Mouse (Mus musculus) CD8-positive naive resting alpha-beta T cell, adult 2 months (primary cell): ENCODE measurements at regions not wholly inside any gene's neighbourhood (a gene's known extent, or its start where the extent isn't known, plus 50 kb on each side); places are given as distances from the start of the nearest gene placed in this dataset.

Experiments
- DNase-seq, 2 experiments: peaks; one replicate each; pipeline ENCODE4 v3.0.0; 2022; ENCODE audit warnings: low read depth in 2 of 2, low spot score in 2 of 2

DNA sequence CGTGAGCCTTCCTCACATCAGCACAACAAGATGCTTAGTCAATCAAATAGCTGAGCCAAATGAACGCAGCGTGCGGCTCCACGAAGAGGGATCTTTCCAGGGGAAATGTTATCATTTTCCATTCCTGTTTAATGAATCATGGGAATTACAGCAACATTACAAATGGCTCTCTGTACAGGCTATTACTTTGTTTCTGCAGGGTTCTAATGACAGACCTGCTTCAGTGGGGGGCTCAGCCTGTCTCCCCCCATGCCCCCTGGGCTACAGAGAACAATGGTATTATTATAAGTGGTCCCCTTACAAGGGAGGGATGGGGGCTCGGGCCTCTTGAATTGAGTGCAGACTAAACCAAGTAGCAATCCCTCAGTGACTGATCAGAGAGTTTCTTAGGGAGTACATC is 144.3 kb upstream of the Csf3r start:
- no peak for DNase-seq

DNA sequence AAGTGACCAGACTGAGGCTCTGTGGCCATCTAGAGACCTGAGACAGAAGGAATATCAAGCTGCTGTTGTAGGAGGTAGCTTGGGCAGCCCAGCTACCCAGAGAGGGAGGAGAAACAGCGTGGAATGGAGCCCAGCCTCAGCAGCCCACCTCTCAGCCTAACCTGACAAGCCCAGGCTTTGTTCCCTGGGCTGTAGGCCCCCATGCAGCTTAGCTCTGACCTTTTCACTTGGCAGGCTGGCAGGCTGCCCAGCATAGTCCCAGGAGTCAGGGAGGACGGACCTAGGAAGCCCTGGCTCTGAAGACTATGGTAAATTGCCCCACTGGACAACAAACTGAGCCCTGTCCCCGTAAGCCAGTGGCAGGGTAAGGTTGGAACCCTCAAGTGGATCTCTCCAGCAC is 141.8 kb upstream of the Csf3r start:
- no peak for DNase-seq

DNA sequence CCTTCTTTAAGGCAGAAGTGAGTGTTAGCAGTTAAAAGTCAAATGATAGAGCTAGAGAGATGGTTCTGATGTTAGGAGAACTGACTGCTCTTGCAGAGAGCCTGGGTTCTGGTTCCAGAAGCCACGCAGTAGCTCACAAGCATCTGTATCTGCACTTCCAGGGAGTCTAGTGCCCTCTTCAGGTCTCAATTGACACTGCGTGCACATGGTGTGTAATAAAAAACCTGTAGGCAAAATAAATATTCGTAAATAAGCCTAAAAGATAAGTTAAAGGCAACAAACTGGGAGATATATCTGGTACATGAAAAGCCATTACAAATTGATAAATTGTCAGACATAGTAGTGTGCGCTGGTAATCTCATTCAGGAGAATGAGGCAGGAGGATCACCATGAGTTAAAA is 133.8 kb upstream of the Csf3r start:
- DNase-seq: no peak

DNA sequence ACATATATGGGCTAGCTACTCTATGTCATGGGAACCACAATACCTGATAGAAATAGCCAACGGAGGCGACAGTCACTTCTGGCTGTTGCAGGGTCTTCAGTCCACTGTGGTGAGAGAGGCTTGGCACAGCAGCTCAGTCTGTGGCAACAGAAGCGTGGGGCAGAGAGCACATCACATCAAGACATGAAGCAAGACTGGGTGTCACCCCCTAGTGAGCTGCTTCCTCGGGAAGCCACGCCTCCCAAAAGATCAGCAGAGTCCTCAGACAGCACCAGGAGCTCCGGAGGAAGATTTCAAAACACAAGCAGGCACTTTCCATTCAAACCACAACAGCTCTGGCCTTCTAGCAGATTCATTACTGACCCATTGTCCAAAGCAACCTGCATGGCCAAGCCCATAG is 131.2 kb upstream of the Csf3r start:
- no peak for DNase-seq

DNA sequence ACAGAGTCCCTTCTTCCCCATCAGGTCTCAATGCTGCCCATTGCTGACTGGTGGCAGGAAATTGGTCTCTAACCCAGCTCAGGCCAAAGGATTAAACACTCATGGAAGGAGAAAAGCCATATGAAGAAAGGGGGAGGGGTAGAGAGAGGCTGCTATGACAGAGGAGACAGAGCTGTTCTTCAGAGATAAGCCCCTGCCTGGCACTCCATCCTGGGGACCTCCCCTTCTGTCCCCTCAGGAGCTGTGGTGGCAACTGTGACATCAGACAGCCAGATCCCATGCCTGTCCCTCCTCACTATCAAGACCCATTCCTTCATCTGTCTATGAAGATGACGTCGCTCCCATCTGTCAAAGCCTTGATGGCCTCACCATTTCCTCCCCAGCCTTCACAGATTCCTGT is 126.6 kb upstream of the Csf3r start:
- no peak for DNase-seq

DNA sequence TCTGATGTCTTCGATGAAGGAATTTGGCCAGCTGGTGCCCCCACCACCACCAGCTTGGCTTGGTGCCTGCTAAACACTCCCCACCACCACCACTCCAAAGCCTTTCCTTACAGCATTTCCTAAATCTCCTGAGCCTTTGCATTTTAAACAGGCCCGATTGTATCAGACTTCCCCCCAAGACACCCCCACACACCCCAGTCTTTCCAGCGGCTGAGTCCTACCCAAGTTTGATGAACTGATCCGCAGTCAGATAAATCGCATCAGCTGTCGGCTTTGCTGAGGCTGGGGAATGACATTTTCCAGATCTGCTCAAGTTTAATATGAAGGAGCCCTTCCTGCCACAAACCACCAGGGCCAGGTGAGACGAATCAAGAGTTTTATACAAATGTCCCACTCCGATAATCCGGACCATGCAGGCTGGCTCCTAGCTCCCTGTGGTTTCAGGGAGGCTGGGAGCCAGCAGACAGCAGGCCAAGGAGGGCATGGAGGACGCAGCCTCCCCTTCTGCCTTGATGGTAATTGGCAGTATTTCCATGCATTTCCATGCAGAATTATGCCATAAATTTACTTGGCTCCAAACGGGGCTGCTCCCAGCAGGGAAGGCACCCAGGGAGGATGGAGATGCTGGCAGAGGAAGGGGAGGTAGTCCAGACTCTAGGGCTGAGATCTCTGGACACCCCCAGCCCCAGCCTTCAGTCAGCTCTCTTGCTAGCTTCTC is 125.6 kb upstream of the Csf3r start:
- no peak for DNase-seq

DNA sequence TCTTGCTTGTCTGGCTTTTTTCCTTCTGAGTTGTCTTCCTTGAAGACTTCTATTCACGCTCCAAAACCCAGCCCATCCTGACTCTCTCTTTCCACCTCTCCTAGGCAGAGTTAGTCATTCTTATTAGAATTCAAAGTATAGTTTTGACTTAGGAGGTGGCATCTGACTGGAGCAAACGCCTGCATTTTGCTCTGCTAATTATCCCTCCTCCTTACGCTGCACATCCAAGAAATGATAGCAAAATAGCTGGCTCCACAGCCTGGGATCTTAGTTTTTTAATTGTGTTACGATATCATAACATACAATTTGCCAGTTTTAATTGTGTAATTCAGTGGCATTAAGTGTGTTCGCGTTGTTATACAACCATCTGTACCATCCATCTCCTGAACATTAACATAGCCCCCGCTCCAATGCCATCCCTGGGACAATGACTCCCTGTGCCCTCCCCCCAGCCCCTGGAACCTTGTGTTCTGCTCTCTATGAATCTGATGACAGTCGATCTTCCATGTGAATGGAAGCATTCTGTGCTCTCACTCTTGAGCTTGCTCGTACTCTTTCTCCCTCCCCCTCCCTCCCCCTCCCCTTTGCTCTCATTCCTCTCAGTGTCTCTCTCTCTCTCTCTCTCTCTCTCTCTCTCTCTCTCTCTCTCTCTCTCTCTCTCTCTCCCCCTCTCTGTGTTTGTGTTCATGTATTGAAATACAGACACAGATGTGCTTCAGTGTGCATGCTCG is 122.6 kb upstream of the Csf3r start:
- no peak for DNase-seq

DNA sequence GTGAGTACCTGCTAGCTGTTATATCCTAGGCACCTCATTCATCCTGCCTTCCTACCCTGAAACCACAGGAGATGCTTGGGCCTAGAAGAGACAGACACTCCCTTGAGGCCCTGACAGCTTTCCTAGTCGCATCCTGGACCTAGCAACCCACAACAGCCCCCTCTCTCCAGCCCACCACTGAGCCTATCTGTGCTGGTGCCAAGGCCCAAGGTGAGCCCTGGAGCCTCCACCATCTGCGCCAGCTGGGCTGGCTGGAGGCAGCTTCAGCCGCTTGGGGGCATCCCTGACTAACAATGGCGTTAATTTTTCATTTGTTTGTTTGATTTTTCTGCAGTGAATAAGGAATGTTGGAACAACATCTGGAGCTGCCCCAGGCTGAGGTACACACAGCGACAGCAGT is 118.1 kb upstream of the Csf3r start:
- DNase-seq: no peak

DNA sequence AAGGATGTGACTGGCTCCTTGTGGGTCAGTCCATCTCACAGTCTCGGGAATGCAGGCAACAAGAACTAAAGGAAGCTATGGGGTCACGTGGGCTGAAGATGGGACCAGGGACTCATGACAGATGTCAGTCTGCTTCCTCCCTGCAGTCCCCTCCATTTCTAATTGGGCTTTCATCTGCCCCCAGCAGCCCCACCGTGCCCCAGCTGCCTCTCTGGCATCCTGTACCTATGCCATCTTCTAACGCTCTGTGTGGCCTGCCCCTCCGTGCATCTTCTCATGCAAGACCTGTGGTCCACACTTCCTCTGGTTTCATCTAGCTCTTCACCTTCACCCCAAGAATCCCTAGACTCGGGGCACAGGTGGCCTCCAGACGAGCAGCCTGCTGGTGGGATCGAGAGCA is 115.4 kb upstream of the Csf3r start:
- DNase-seq: no peak

DNA sequence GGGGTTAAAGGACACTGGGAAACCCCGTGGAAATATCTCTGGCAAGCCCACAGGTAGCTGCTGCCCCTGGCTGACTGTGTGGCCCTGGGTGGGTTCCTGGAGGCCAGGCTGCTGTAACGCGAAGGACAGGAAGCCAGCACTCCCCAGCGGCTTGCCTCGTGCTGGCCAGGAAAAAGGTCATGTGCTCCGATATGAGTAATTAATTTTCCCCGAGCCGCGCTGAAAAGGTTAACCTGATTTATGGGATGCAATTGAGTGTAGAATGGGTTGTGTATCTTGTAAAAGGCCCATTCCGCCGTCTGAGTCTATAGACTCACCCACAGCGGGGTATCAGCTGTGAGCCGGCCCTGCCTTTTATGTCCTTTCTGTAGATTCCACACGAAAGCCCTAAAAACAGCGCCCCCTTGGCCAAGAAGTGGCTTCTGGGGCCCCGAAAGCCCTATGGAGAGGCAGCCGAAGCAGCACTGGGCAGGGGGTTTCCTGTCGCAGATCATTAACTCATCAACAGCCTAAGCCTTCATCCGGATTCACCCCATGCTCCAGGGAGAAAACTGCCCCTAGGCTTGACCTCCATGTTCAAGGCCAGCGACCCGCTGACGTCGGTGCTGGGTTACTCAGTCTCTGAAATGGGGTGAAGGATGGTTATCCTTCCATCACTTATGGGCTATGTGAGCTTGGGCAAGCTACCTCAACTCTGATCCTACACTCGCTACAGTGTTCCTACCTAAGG is 112.6 kb upstream of the Csf3r start:
- no peak for DNase-seq

DNA sequence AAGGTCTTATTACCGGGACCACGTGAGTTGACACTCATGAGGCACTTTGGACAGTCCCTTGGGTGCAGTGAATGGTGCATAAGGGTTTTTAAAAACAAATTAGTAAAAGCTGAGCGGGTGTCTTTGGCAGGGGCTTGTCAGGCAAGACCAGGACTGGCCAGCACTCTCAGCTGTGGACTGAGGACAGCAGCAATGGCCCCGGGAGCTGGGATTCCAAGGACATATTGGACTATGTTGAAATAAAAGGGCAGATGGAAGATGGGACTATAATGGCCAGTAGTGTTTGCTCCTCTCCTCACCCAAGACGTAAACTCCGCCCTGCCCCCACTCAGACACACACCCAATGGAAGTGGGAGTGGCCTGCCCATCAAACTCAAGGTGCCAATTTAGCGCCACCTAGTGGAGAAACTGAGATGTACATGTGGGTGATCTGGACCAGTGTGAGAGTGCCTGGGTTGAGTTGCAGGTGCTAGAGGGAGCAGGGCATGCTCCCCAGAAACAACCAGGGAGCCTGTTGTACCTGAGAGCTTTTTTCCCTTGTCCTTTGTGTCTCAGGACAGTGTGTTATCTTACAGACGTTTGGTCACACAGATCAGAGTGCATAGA is 111.8 kb upstream of the Csf3r start:
- peak in 1 of 2 experiments; percentile 20 for DNase-seq

DNA sequence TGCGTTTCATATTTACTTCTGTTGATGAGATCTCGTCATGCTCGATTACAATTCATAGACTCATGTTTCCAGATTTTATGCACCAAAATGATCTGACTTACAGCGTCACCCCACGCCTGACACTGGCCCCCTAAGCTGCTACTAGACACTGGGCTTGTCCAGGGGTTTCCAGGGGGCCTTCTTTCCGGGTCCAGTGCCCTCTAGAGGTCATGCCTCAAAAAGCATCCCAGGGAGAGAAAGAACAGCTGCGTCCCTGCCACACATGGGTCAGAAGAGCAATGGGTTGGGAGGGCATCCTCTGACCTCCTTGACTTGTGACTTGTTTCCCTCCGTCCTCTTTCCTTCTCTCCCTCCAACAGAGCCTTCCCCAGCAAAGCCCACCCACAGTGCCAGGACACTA is 109.2 kb upstream of the Csf3r start:
- no peak for DNase-seq

DNA sequence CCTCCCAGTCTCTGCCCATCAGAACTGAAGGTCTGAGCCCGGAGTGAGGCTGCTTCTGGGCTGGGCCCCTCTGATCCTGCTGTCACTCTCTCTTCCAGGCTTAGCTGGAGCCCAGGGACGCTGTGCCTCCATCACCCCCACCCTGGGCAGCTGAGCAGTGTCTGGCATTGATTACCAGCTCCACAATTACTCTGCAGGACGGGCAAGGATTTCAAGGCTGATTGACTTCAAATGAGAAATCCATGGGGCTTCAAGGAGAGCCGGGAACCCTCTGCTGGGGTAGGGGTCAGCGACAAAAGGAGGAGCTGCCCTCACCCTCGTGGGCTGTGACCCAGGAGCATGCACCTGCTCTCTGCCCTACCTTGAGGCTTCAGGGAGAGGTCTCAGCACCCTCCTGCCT is 107.1 kb upstream of the Csf3r start:
- DNase-seq: no peak

DNA sequence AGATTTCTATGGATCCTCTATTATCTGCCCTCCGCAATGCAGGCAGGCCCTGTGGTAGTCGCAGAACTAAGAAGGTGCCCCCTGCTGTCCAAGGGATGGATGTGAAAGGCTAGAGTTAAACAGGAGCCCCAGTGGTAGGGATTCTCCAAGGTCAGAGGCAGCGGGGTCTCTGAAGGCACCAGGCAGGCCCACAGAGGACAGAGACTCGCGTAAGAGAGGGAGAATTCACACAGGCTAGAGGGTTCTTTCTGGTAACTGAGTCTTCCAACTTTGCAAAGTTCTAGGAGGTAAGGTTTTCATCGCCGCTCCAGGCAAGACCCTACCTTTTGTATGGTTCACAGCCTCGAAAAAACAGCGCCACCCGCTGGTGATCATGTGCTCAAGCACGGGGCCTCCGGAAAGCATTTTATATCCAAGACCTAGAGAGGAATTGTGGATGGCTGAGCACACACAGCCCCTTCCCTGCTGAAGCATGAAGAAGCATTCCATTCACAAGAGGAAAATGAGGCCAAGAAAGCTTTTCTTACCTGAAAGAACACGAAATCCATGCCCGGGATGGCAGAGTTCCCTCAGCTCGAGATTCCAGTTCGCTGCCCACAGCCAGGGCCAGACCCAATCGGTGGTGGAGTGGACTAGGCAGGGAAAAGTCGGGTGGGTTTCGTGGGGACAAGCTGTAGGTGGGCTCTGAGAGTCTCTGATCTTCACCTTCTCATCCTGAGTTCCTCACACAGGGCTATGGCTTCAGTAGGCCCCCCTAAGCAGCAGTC is 102.6 kb upstream of the Csf3r start:
- DNase-seq: no peak

DNA sequence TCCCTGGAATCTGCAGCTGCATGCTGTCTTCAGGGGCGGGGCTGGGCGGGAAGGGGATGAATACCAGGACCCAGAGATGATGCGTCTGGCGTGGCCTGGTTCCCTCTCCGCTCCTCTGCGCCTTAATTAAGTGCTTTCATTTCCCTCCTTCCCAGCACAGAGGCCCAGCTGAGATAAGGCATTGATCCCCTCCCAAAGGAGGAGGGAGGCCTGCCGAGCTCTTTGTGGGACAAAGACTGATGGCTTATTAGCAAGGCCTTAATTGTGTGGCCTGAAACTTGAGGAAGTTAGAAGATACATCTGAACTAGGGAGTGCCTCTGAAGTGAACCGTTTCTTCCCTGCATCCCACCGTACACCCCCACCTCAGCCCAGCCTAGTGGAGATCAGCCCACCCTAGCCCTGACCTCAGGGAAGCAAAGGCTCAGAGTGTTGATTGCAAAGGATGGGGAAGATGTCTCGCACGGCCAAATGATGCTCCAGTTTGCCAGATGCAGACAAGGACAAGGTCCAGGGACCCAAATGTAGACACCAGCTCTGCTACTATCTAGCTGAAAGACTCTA is 102.0 kb upstream of the Csf3r start:
- no peak for DNase-seq

DNA sequence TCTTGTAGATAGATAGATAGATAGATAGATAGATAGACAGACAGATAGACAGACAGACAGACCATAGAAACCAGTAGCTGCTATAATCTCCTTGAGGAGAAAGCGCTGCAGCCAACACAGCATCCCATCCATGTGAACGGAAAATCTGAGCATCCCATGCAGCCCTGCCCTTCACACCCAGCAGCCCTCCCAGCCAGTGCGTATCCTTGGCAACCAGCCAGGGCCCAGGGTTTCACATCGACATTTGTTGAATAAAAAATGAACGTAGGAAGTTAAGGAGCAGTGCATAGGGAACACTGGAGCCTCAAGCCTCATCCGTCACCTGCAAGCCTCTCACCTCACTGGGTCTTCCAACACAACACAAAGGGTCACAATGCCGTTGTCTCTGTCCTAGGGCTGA is 101.1 kb upstream of the Csf3r start:
- DNase-seq: no peak

DNA sequence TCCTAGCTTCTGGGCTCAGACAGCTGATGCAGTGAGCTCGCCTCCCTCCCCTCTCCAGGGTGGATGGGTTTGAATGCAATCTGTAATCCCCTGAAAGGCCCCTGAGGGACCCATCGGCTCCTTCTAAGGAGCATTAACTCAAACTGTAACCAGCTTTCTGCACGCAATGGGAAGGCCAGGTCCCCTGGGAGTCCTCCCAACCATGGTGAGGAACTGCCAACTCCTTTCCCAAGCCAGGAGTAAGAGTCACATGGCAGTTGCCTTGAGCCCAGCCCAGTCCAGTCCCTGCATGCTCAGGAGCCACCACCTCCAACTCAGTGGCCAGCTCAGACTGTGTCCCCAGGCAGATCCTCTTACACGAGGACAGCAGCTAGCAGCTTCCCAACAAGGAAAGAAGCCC is 96.2 kb upstream of the Csf3r start:
- DNase-seq: no peak

DNA sequence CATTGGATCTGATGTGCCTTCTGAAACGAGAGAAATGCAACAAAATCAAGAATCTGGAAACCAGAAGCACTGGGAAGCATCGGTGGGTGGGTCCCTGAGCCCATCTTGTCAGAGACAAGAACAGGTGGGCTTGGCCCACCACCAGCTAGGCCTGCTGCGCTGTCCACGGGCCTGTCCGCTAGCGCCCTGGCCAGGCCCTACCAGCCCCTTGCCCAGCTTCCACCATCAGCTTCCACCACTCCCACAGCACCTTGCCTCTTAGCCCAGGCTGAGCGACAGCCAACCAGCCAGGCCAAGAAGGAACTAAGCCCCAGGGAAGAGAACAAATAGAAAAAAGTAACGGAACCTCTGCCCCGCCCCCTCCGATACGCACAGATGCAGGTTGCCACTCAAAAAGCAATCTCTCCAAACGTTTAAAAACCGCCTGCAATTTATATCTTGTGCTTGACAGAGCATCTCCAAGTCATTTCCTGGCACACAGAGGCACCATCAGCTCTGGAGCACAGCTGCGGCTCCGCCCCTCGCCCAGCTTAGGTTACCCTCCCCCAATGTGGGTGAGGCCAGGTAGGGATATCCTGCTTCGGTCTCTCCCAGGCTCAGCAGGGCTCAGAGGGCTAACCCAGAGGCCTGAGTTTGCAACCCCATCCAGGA is 95.1 kb upstream of the Csf3r start:
- DNase-seq: no peak

DNA sequence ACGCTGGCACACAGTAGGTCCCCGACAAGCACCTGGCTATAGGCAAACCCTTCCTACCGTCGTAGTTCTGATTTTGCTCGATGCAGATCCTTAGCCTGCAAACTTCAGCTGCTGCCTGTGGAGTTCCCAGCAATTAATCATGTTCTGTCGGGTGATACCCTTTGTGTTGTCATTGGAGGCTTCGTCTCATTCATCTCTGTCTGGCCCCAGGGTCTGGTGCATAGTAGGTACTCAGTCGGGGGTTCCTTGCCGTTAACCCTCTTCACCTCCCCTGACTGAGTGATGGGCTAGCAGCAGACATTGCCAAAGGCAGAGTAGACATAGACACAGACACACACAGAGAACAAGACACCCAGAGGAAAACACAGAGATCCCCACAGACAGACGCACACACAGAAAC is 93.6 kb upstream of the Csf3r start:
- no peak for DNase-seq

DNA sequence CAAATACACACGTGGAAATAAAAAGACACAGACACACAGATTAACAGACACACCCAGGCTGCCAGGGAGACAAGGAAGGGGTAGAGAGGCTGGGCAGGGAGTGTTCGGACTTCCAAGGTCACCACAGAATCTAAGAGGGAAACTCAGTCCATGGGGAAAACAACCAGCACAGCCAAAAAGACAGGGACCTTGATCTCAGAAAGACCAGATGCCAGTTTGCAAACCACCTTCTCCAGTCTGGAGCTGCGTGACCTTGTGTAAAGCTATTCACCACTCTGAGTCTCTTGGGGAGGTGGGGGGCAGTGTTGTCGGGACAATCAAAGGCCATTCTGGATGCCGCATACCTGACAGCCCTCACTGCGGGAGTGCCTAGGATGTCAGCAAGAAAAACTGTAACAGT is 93.0 kb upstream of the Csf3r start:
- DNase-seq: no peak
